Mouse (Mus musculus) macrophage (primary cell): Measurements from ENCODE around the gene Enox1. TPM values are rescaled to one million over a fixed set of nuclear protein-coding genes. Genes with fewer than 3 reads are reported as not detected.

ENCODE experiments used
- H3K27ac ChIP-seq: fragments of 350-480 bp; formaldehyde crosslinking; 2 replicates; pipeline ENCODE4 v1.9.0; 2021
- H3K36me3 ChIP-seq: fragments of 350-480 bp; formaldehyde crosslinking; 2 replicates; pipeline ENCODE4 v1.9.0; 2021; ENCODE audit errors: inconsistent target
- H3K4me3 ChIP-seq: fragments of 350-480 bp; formaldehyde crosslinking; 2 replicates; pipeline ENCODE4 v1.9.0; 2021; ENCODE audit errors: inconsistent target
- H3K79me2 ChIP-seq: fragments of 350-480 bp; formaldehyde crosslinking; 2 replicates; pipeline ENCODE4 v1.9.0; 2021; ENCODE audit errors: inconsistent target
- WGBS: methylation state at CpG from one replicate; pipeline ENCODE4 v1.1.7; 2026; ENCODE audit warnings: inconsistent platforms; ENCODE audit not compliant: missing documents; 5-methylcytosine and 5-hydroxymethylcytosine counted together
- polyA plus RNA-seq: library from polyadenylated mRNA; stranded (reverse); fragments of 250-400 nt; gene quantifications from 3 replicates; pipeline ENCODE4 v1.2.4, GENCODE M21; 2018; ENCODE audit warnings: inconsistent platforms

The Enox1 gene
- polyA plus RNA-seq, 1 experiment from 2014 or later, result not detected

GRCm38 (mm10) chr14:77273721-77274120 lies 117.2 kb downstream of the Enox1 start:
- Histone ChIP-seq H3K27ac (no peak overlapping the region), H3K36me3 (no peaks in the 10 kb centered on the region), H3K4me3 (no peak overlapping the region), H3K79me2 (no peaks in the 10 kb centered on the region)
- 80% methylated on average over 6 of the region's 6 CpGs for WGBS

- no peak overlapping the region for H3K4me3 ChIP-seq
- no peak overlapping the region for H3K27ac ChIP-seq
- no peaks in the 10 kb centered on the region for H3K36me3 ChIP-seq
- 93% methylated on average over 6 of the region's 6 CpGs for WGBS
- no peaks in the 10 kb centered on the region for H3K79me2 ChIP-seq
Observed at GRCm38 (mm10) chr14:77275607-77276006, 119.0 kb downstream of the Enox1 start.

GRCm38 (mm10) chr14:77279143-77279542 lies 122.6 kb downstream of the Enox1 start:
- Histone ChIP-seq H3K4me3 (no peak overlapping the region), H3K27ac (no peak overlapping the region), H3K79me2 (no peaks in the 10 kb centered on the region), H3K36me3 (no peaks in the 10 kb centered on the region)
- WGBS, result 80% methylated on average over 4 of the region's 4 CpGs

- Histone ChIP-seq H3K36me3 (no peaks in the 10 kb centered on the region), H3K4me3 (no peak overlapping the region), H3K27ac (no peak overlapping the region), H3K79me2 (no peaks in the 10 kb centered on the region)
- whole genome bisulfite sequencing, result 85% methylated on average over 2 of the region's 2 CpGs
Observed at GRCm38 (mm10) chr14:77280454-77280853, 123.9 kb downstream of the Enox1 start.

- Histone ChIP-seq H3K27ac (no peak overlapping the region), H3K36me3 (no peaks in the 10 kb centered on the region), H3K79me2 (no peaks in the 10 kb centered on the region), H3K4me3 (no peak overlapping the region)
- 92% methylated on average over 6 of the region's 7 CpGs for WGBS
Observed at GRCm38 (mm10) chr14:77280893-77281292, 124.3 kb downstream of the Enox1 start.

GRCm38 (mm10) chr14:77283939-77284338 lies 127.4 kb downstream of the Enox1 start:
- H3K79me2 ChIP-seq, result no peaks in the 10 kb centered on the region
- WGBS, result 85% methylated on average over 4 of the region's 4 CpGs
- no peak overlapping the region for H3K4me3 ChIP-seq
- no peak overlapping the region for H3K27ac ChIP-seq
- no peaks in the 10 kb centered on the region for H3K36me3 ChIP-seq

- Histone ChIP-seq H3K27ac (no peak overlapping the region), H3K79me2 (no peaks in the 10 kb centered on the region), H3K4me3 (no peak overlapping the region), H3K36me3 (no peaks in the 10 kb centered on the region)
- WGBS, result 92% methylated on average over 3 of the region's 3 CpGs
Observed at GRCm38 (mm10) chr14:77285453-77285852, 128.9 kb downstream of the Enox1 start.

GRCm38 (mm10) chr14:77291756-77292155 lies 135.2 kb downstream of the Enox1 start:
- H3K79me2 ChIP-seq, result no peaks in the 10 kb centered on the region
- H3K27ac ChIP-seq, result no peak overlapping the region
- no peak overlapping the region for H3K4me3 ChIP-seq
- H3K36me3 ChIP-seq, result no peaks in the 10 kb centered on the region
- WGBS, result 95% methylated on average over 5 of the region's 5 CpGs

GRCm38 (mm10) chr14:77297039-77297438 lies 140.5 kb downstream of the Enox1 start:
- H3K79me2 ChIP-seq, result no peaks in the 10 kb centered on the region
- no peaks in the 10 kb centered on the region for H3K36me3 ChIP-seq
- 61% methylated on average over 4 of the region's 4 CpGs for WGBS
- H3K27ac ChIP-seq, result no peak overlapping the region
- no peak overlapping the region for H3K4me3 ChIP-seq

GRCm38 (mm10) chr14:77298327-77298726 lies 141.8 kb downstream of the Enox1 start:
- H3K4me3 ChIP-seq, result no peak overlapping the region
- H3K36me3 ChIP-seq, result no peaks in the 10 kb centered on the region
- 96% methylated on average over 3 of the region's 3 CpGs for WGBS
- H3K27ac ChIP-seq, result no peak overlapping the region
- no peaks in the 10 kb centered on the region for H3K79me2 ChIP-seq

- 75% methylated on average over 3 of the region's 3 CpGs for WGBS
- no peak overlapping the region for H3K27ac ChIP-seq
- H3K79me2 ChIP-seq, result no peaks in the 10 kb centered on the region
- H3K4me3 ChIP-seq, result no peak overlapping the region
- no peaks in the 10 kb centered on the region for H3K36me3 ChIP-seq
Observed at GRCm38 (mm10) chr14:77309571-77309970, 153.0 kb downstream of the Enox1 start.

- no peak overlapping the region for H3K4me3 ChIP-seq
- H3K27ac ChIP-seq, result no peak overlapping the region
- H3K36me3 ChIP-seq, result no peaks in the 10 kb centered on the region
- WGBS, result 76% methylated on average over 6 of the region's 6 CpGs
- no peaks in the 10 kb centered on the region for H3K79me2 ChIP-seq
Observed at GRCm38 (mm10) chr14:77311456-77311855, 154.9 kb downstream of the Enox1 start.

GRCm38 (mm10) chr14:77319396-77319795 lies 162.8 kb downstream of the Enox1 start:
- Histone ChIP-seq H3K36me3 (no peaks in the 10 kb centered on the region), H3K27ac (no peak overlapping the region), H3K79me2 (no peaks in the 10 kb centered on the region), H3K4me3 (no peak overlapping the region)
- 96% methylated on average over 7 of the region's 7 CpGs for whole genome bisulfite sequencing

GRCm38 (mm10) chr14:77324348-77324747 lies 167.8 kb downstream of the Enox1 start:
- WGBS, result 86% methylated on average over 1 of the region's 2 CpGs
- H3K27ac ChIP-seq, result no peak overlapping the region
- no peaks in the 10 kb centered on the region for H3K79me2 ChIP-seq
- H3K36me3 ChIP-seq, result no peaks in the 10 kb centered on the region
- H3K4me3 ChIP-seq, result no peak overlapping the region

GRCm38 (mm10) chr14:77327693-77328092 lies 171.1 kb downstream of the Enox1 start:
- no peaks in the 10 kb centered on the region for H3K36me3 ChIP-seq
- H3K4me3 ChIP-seq, result no peak overlapping the region
- no peak overlapping the region for H3K27ac ChIP-seq
- no peaks in the 10 kb centered on the region for H3K79me2 ChIP-seq
- WGBS, result 85% methylated on average over 3 of the region's 3 CpGs

GRCm38 (mm10) chr14:77329791-77330190 lies 173.2 kb downstream of the Enox1 start:
- Histone ChIP-seq H3K36me3 (no peaks in the 10 kb centered on the region), H3K79me2 (no peaks in the 10 kb centered on the region), H3K4me3 (no peak overlapping the region), H3K27ac (no peak overlapping the region)
